Mouse (Mus musculus) ES-E14 (cell line): ENCODE results near the gene D10Wsu102e.
"Not testable (repeated sequence)": the region's sequence is repeated elsewhere in the genome, so short reads cannot be mapped to it uniquely, and the experiment has no call there.

Experiments
- HCFC1 ChIP-seq: IDR thresholded peaks from 2 replicates; pipeline ENCODE4 v1.6.1; 2012; ENCODE audit warnings: low read length, inconsistent platforms, borderline replicate concordance; ENCODE audit not compliant: insufficient read depth
- ZC3H11A ChIP-seq: IDR thresholded peaks from 2 replicates; pipeline ENCODE4 v1.6.1; 2012; ENCODE audit warnings: low read depth, mild to moderate bottlenecking, inconsistent platforms, low read length, borderline replicate concordance

- not testable (repeated sequence) for TF ChIP-seq HCFC1, ZC3H11A
Measured at GRCm38 (mm10) chr10:83400896-83401295, 40.9 kb downstream of the D10Wsu102e start.
